Mouse (Mus musculus) G1E-ER4 (cell line): ENCODE results near the gene Htra1. TPM values are rescaled to one million over a fixed set of nuclear protein-coding genes. Genes with fewer than 3 reads are reported as not detected.

Experiments
- GATA1 ChIP-seq: IDR thresholded peaks from one replicate; pipeline ENCODE4 v1.8.0; 2012; ENCODE audit warnings: low read length, inconsistent platforms
- polyA plus RNA-seq: library from polyadenylated mRNA; stranded (reverse); fragments of >175 nt; gene quantifications from 2 replicates; pipeline ENCODE4 v1.2.3, GENCODE M21; 2012

The Htra1 gene
- polyA plus RNA-seq, 1 experiment, result not detected

DNA sequence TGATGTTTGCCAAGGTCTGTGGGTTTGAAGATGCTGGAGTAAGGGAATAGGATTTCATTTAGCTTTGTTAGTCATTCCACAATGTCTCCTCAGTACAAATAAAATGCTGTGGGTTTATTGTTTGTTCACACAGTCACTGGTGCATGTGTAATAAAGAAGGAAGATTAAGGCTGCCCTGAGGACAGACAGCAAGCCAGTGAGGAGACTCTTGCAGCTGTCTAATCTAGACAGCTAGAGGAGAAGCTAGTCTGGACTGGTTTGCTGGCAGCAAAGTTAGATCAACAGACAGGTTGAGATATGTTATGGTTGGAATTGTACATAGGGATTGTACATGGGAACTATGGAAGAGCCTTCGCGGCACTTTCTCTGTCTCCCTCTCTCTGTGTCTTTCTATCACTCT, 71.3 kb downstream of the Htra1 start:
- TF ChIP-seq GATA1, result no peak

DNA sequence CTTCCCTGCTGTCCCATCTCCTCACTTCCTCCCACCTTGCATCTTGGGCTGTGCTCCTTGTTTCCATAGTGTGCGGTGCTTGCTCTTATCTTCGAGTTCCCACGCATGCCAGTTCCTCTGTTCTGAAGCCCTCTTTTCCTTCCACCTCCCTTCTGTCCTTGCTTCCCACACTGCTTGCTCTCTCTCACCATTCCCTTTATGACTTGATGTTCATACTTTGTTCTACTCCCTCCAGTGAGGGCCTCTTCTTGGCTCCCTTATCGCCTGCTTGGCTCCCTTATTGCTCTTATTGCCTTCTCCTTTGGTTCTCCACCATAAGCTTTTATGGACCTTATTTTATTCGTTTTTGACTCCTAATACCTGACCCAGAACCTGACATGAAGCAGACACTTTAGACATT, 73.3 kb downstream of the Htra1 start:
- TF ChIP-seq GATA1, result no peak

DNA sequence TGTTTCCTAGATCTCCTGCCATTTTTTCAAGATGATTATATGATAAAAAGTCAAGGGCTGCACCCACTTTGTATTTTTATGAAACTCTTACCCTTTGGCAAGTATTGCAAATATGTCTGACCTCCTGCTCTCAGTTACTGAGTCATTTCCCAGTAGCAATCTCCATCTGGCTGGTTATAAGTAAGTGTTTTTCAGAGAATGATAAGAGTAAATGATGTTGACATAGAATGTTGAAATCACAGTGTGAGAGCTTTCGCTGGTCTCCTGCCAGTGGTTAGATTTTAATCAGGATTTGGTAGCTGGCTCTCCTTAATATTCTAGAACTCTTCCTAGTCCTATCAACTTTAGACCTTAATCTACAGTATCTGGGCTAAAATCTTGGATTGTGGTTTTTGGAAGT, 76.0 kb downstream of the Htra1 start:
- no peak for TF ChIP-seq GATA1

DNA sequence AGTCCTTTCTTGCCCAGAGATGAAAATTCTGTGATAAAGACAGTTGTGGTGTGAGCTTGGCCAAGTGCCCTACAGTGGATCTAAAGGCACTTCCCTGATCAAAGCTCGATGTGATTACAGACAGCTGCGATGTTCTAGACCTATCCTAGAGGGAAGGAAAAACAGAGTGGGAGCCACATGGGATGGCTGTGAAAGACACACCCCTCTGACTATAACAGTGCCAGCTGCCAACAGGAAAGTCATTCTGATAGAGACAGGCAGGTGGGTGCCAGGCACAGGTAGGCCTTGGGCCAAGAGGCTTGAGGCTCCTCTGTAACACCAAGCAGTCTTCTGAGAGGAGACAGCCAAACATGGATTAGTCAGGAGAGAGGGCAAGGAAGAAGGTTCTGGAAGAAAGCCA, 83.3 kb downstream of the Htra1 start:
- no peak for TF ChIP-seq GATA1

DNA sequence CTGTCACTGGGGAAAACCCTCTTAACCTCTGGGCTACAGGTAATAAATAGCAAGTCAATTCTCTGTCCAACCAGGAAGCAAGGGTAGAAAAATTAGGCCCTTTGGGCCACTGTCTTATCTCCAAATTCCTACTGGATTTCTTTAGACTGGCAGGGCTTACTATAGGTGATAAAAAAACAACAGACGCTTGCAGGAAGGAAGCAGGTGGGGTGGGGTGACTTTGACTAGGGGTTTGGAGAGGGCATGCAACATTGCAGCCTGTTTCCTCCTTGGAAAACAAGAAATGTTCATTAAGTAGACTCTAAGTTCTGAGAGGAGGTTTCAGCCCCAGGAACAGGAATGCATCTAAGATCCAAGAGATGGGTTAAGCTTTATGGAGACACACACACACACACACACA, 88.9 kb downstream of the Htra1 start:
- TF ChIP-seq GATA1, result no peak

DNA sequence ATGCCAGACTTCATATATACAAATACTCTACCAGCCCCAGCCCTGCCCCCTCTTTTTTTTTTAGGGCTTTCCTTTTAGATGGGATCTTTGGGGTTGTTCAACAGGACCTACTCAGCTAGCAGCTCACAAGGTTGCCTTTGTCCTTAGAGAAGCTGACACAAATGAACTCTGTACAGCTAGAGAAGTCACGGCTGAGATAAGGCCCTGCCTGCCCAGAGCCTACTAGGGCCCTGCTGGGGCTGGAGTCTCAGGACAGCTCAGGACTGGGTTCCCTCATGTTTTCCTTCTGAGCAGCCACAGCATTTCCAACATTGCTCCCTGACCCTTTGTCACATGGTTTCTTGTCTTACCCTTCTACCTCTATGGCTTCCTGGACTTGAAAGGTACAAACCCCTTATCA, 91.6 kb downstream of the Htra1 start:
- TF ChIP-seq GATA1, result no peak

DNA sequence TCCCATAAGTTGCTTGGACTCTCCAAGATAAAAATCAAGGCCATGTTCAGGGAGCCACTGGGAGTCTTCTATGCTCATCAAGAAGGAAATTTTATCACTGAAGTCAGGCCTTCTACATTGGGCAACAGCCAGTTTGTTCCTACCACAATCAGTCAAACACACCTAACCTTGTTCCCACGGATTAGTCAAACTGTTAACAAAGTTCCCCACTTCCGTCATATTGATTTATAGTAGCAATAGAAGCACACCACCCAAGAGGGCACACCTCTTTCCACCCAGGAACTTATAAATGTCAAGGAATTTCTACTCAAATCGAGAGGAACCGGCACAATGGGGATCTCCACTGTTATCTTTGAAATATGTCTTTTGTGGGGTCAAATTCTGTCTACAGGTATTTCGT, 95.8 kb downstream of the Htra1 start, which contains the start of gene Dmbt1:
Dmbt1 (plus strand) TSS at position 299 of the 400 bp plus-strand sequence.
- no peak for TF ChIP-seq GATA1

Other genes with a start within 250 kb of the Htra1 start
- not detected in 2 replicates for gene Btbd16, start 162.0 kb upstream of the Htra1 start, polyA plus RNA-seq
- not detected in 2 replicates for gene Plekha1, start 70.4 kb upstream of the Htra1 start, polyA plus RNA-seq
- gene Dmbt1, start 95.9 kb downstream of the Htra1 start, polyA plus RNA-seq, result not detected in 2 replicates
- not detected in 2 replicates for gene 4933402N03Rik, start 210.2 kb downstream of the Htra1 start, polyA plus RNA-seq
- gene 5430419D17Rik, start 238.3 kb downstream of the Htra1 start, polyA plus RNA-seq, result not detected in 2 replicates